Mouse (Mus musculus): ENCODE data around the gene Prdm5.

Prdm5 gene

GRCm38 (mm10) chr6:65778861-65779688 is at the start of gene Prdm5:
Gene Prdm5, plus strand, starts transcription at chr6:65778988.
- no peak for DNase-seq (ENCODE audit: low spot score in 2 of 2)

GRCm38 (mm10) chr6:65739442-65739841 is 39.3 kb upstream of the Prdm5 start:
- DNase-seq (ENCODE audit: low spot score in 2 of 2) = no peak

GRCm38 (mm10) chr6:65743144-65743870 is 35.5 kb upstream of the Prdm5 start:
- DNase-seq (ENCODE audit: low spot score in 2 of 2) = no peak

- DNase-seq (ENCODE audit: low spot score in 2 of 2) = no peak
These were observed 35.0 kb upstream of the Prdm5 start for GRCm38 (mm10) chr6:65743871-65744202.

GRCm38 (mm10) chr6:65758214-65758613 is 20.6 kb upstream of the Prdm5 start:
- DNase-seq (ENCODE audit: low spot score in 2 of 2) = no peak

GRCm38 (mm10) chr6:65759174-65759573 is 19.6 kb upstream of the Prdm5 start:
- DNase-seq (ENCODE audit: low spot score in 2 of 2) = no peak

- no peak for DNase-seq (ENCODE audit: low spot score in 2 of 2)
These were observed 18.7 kb upstream of the Prdm5 start for GRCm38 (mm10) chr6:65760073-65760472.

GRCm38 (mm10) chr6:65764459-65764858 is 14.3 kb upstream of the Prdm5 start:
- DNase-seq (ENCODE audit: low spot score in 2 of 2) = no peak

GRCm38 (mm10) chr6:65765057-65765456 is 13.7 kb upstream of the Prdm5 start:
- DNase-seq (ENCODE audit: low spot score in 2 of 2) = no peak

GRCm38 (mm10) chr6:65765752-65766397 is 12.9 kb upstream of the Prdm5 start:
- DNase-seq (ENCODE audit: low spot score in 2 of 2) = no peak

GRCm38 (mm10) chr6:65767911-65768310 is 10.9 kb upstream of the Prdm5 start:
- no peak for DNase-seq (ENCODE audit: low spot score in 2 of 2)

- no peak for DNase-seq (ENCODE audit: low spot score in 2 of 2)
These were observed 5.2 kb upstream of the Prdm5 start for GRCm38 (mm10) chr6:65773566-65773965.

GRCm38 (mm10) chr6:65779689-65780233 is 973 bp downstream of the Prdm5 start:
- no peak for DNase-seq (ENCODE audit: low spot score in 2 of 2)

GRCm38 (mm10) chr6:65781441-65781840 is 2.7 kb downstream of the Prdm5 start:
- no peak for DNase-seq (ENCODE audit: low spot score in 2 of 2)

GRCm38 (mm10) chr6:65783670-65784069 is 4.9 kb downstream of the Prdm5 start:
- DNase-seq (ENCODE audit: low spot score in 2 of 2) = no peak

GRCm38 (mm10) chr6:65792923-65793322 is 14.1 kb downstream of the Prdm5 start:
- DNase-seq (ENCODE audit: low spot score in 2 of 2) = no peak

- no peak for DNase-seq (ENCODE audit: low spot score in 2 of 2)
These were observed 17.8 kb downstream of the Prdm5 start for GRCm38 (mm10) chr6:65796552-65796951.

GRCm38 (mm10) chr6:65797276-65797675 is 18.5 kb downstream of the Prdm5 start:
- DNase-seq (ENCODE audit: low spot score in 2 of 2) = no peak

GRCm38 (mm10) chr6:65798390-65798789 is 19.6 kb downstream of the Prdm5 start:
- no peak for DNase-seq (ENCODE audit: low spot score in 2 of 2)

- no peak for DNase-seq (ENCODE audit: low spot score in 2 of 2)
These were observed 32.9 kb downstream of the Prdm5 start for GRCm38 (mm10) chr6:65811685-65812084.

GRCm38 (mm10) chr6:65818039-65818747 is 39.4 kb downstream of the Prdm5 start:
- DNase-seq (ENCODE audit: low spot score in 2 of 2) = no peak

- DNase-seq (ENCODE audit: low spot score in 2 of 2) = no peak
These were observed 49.9 kb downstream of the Prdm5 start for GRCm38 (mm10) chr6:65828656-65829055.

Measured in natural killer cell, adult 2 months (primary cell).